In the genomic region with DNA sequence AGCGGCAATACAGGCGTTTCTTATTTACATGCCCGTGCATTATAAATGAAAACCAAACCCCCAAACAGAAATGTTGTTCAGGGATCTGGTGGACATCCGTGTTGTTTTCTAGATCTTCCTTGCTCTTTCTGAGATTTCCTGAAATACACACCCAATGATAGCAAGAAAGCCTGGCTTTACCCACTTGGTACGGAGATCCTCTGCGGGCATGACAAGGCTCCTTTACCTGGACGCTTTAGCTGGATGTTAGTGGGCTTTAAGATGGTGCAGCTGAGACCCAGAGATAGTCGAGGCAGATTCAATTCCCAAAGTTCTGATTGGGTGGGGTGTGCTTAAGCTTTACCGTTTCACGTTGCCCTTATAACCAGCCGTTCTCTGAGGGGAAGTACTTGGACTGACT, we compare ENCODE assay signal across 13 mouse cellular contexts. TPM values are rescaled to one million over a fixed set of nuclear protein-coding genes. Genes with fewer than 3 reads are reported as not detected.
DNase-seq lines count a peak whose midpoint lies in the region; ATAC-seq and TF ChIP-seq lines count a peak whose summit lies in the region.
"Had no signal": no experiment of that assay in that cellular context is flagged by ENCODE, and none has a peak within 500 bp of the region (broad histone marks: within the 10 kb centered on the region; RNA-seq: fewer than 3 reads in every experiment).

No protein-coding gene starts in this region.

- peaks cover 7% of the 10 kb centered on the region; the same call in 1 of the 2 replicates for H3K27me3 ChIP-seq in heart, postnatal 0 days (ENCODE audit: control insufficient read depth, insufficient read depth, low read length)
- H3K27me3 ChIP-seq in liver, postnatal 0 days (ENCODE audit: insufficient read depth, low read length), result no peaks in the 10 kb centered on the region
- H3K27me3 ChIP-seq: embryonic facial prominence, embryonic 12.5 days had no signal

- H3K27ac ChIP-seq in left cerebral cortex, adult 2 months, result peak overlapping the region; percentile 32; the same call in 1 of the 2 replicates
- peak overlapping the region; percentile 55 for H3K27ac ChIP-seq in heart, postnatal 0 days (ENCODE audit: low read depth)
- no peak overlapping the region for H3K27ac ChIP-seq in liver, postnatal 0 days (ENCODE audit: low read depth)
- H3K27ac ChIP-seq: embryonic facial prominence, embryonic 12.5 days had no signal

- no peak for TF ChIP-seq CTCF in left cerebral cortex, adult 2 months (IDR thresholded peaks at IDR 0.05)
- no peak for TF ChIP-seq CTCF in heart, postnatal 0 days (IDR thresholded peaks at IDR 0.05; ENCODE audit: low read depth)
- no peak for TF ChIP-seq CTCF in liver, postnatal 0 days (IDR thresholded peaks at IDR 0.05; ENCODE audit: low read depth)

- H3K9me3 ChIP-seq in heart, postnatal 0 days (replicated peaks; ENCODE audit: control insufficient read depth, low read length), result no peaks in the 10 kb centered on the region
- no peaks in the 10 kb centered on the region for H3K9me3 ChIP-seq in liver, postnatal 0 days (ENCODE audit: low read length)
- H3K9me3 ChIP-seq: embryonic facial prominence, embryonic 12.5 days had no signal

- intact Hi-C loops in left cerebral cortex, adult 2 months (cut with DNase I), result no loop called here
- intact Hi-C loops in left cerebral cortex, postnatal 25 days (cut with DNase I), result no loop called here

- H3K9ac ChIP-seq in heart, postnatal 0 days (replicated peaks; ENCODE audit: low read depth, low read length), result peak overlapping the region; percentile 51
- no peak overlapping the region; the same call in 1 of the 2 replicates for H3K9ac ChIP-seq in liver, postnatal 0 days (replicated peaks)
- H3K9ac ChIP-seq: embryonic facial prominence, embryonic 12.5 days had no signal

- 59% methylated on average over 11 of the region's 11 CpGs for WGBS in heart, postnatal 0 days
- WGBS in liver, postnatal 0 days (ENCODE audit: insufficient replicate concordance), result 41% methylated on average over 11 of the region's 11 CpGs

- no peaks in the 10 kb centered on the region for H3K36me3 ChIP-seq in heart, postnatal 0 days (replicated peaks; ENCODE audit: control insufficient read depth, insufficient read depth, low read length)
- no peaks in the 10 kb centered on the region for H3K36me3 ChIP-seq in liver, postnatal 0 days (replicated peaks; ENCODE audit: insufficient read depth, low read length)
- H3K36me3 ChIP-seq: embryonic facial prominence, embryonic 12.5 days had no signal

- peak overlapping the region; percentile 55 for H3K4me2 ChIP-seq in heart, postnatal 0 days (ENCODE audit: low read depth, low read length)
- peak overlapping the region; percentile 58; the same call in 1 of the 2 replicates for H3K4me2 ChIP-seq in liver, postnatal 0 days (ENCODE audit: low read depth, low read length)
- H3K4me2 ChIP-seq: embryonic facial prominence, embryonic 12.5 days had no signal

- H3K4me1 ChIP-seq in heart, postnatal 0 days (ENCODE audit: control insufficient read depth, insufficient read depth), result peaks cover 18% of the 10 kb centered on the region
- peaks cover 9% of the 10 kb centered on the region; the same call in 1 of the 2 replicates for H3K4me1 ChIP-seq in liver, postnatal 0 days (ENCODE audit: insufficient read depth)

- DNase-seq in heart, adult 11 months, result peak; percentile 81
- no peak for DNase-seq in heart, adult 9 months (ENCODE audit: low spot score in 2 of 2)
- no peak for DNase-seq in left cerebral cortex, adult 2 months (ENCODE audit: extremely low spot score in 1 of 2, low spot score in 2 of 2)
- DNase-seq in left cerebral cortex, postnatal 25 days (ENCODE audit: low spot score in 2 of 2), result no peak
- no peak for DNase-seq in heart, postnatal 0 days (ENCODE audit: low spot score)
- DNase-seq in liver, postnatal 0 days, result no peak
- DNase-seq in MN1 (ENCODE audit: low spot score), result no peak
- no peak for DNase-seq in cerebellum, postnatal 36 days
- DNase-seq: adrenal gland, postnatal 10 days; B cell, adult 2 months; cerebellum, adult 11 months; midbrain, embryonic 14.5 days had no signal

- TF ChIP-seq EP300 in heart, postnatal 0 days (IDR thresholded peaks at IDR 0.05; ENCODE audit: low read depth), result no peak
- TF ChIP-seq EP300 in liver, postnatal 0 days (IDR thresholded peaks at IDR 0.05; ENCODE audit: low read depth), result no peak

- no peak for ATAC-seq in heart, postnatal 0 days (ENCODE audit: insufficient read depth, low read depth)
- ATAC-seq in liver, postnatal 0 days, result no peak

- peak overlapping the region; percentile 30 for H3K4me3 ChIP-seq in left cerebral cortex, adult 2 months
- peak overlapping the region; percentile 42 for H3K4me3 ChIP-seq in heart, postnatal 0 days (ENCODE audit: low read depth, low read length)
- H3K4me3 ChIP-seq in liver, postnatal 0 days (ENCODE audit: low read depth, low read length), result peak overlapping the region; percentile 30
- H3K4me3 ChIP-seq: embryonic facial prominence, embryonic 12.5 days had no signal

RNA-seq across cellular contexts. Expression of a gene that starts 0.8 kb away (rescaled TPM):
- 10 to 100 TPM; 32.5 to 35.0 TPM for total RNA-seq in left cerebral cortex, adult 2 months (2021)
- total RNA-seq in left cerebral cortex, postnatal 25 days (2021), result 10 to 100 TPM; 26.9 to 33.5 TPM
- total RNA-seq in heart, postnatal 0 days (2014; rRNA removed; ENCODE audit: low replicate concordance), result 89.0 and 134 TPM in 2 replicates
- polyA plus RNA-seq in heart, postnatal 0 days (2015; fragmentation: Nextera tagmentation; extraction: Ambion mirVana), result 16.7 and 19.1 TPM in 2 replicates
- 2.5 and 3.5 TPM in 2 replicates for polyA plus RNA-seq in liver, postnatal 0 days (2015; fragmentation: Nextera tagmentation; extraction: Ambion mirVana)
